Mouse (Mus musculus) liver, embryonic 14.5 days (tissue): ENCODE measurements around the gene Rapgef6.

Source experiments
- CTCF ChIP-seq: IDR thresholded peaks from 2 replicates; pipeline ENCODE4 v1.5.1; 2016; ENCODE audit warnings: antibody characterized with exemption, low read depth, control low read depth
- EP300 ChIP-seq: IDR thresholded peaks from 2 replicates; pipeline ENCODE4 v1.6.1; 2016; ENCODE audit warnings: antibody characterized with exemption, low read depth

GRCm38 (mm10) chr11:54491946-54492558 is 30.6 kb upstream of the Rapgef6 start:
- TF ChIP-seq CTCF (no peak), EP300 (no peak)
